In genomic region chr11:118530313-118530712, GRCm38 (mm10) we compare ENCODE assay signal across 27 mouse cellular contexts. TPM values are rescaled to one million over a fixed set of nuclear protein-coding genes. Genes with fewer than 3 reads are reported as not detected.
DNase-seq lines count a peak whose midpoint lies in the region; ATAC-seq and TF ChIP-seq lines count a peak whose summit lies in the region.
"Had no signal": no experiment of that assay in that cellular context is flagged by ENCODE, and none has a peak within 500 bp of the region (broad histone marks: within the 10 kb centered on the region; RNA-seq: fewer than 3 reads in every experiment).

No protein-coding gene starts in this region.

- no peak overlapping the region for H3K4me3 ChIP-seq in hindbrain, embryonic 14.5 days (replicated peaks; ENCODE audit: low read length)
- no peak overlapping the region for H3K4me3 ChIP-seq in hindbrain, embryonic 12.5 days
- no peak overlapping the region for H3K4me3 ChIP-seq in forebrain, embryonic 14.5 days (ENCODE audit: low read depth, low read length)
- H3K4me3 ChIP-seq in neural tube, embryonic 14.5 days (ENCODE audit: low read depth, low read length), result no peak overlapping the region
- no peak overlapping the region for H3K4me3 ChIP-seq in limb, embryonic 10.5 days
- H3K4me3 ChIP-seq: erythroblast, embryonic 14.5 days; heart, embryonic 10.5 days; heart, embryonic 15.5 days had no signal

- H3K4me1 ChIP-seq in hindbrain, embryonic 14.5 days (replicated peaks; ENCODE audit: control insufficient read depth, insufficient read depth, low read length), result peaks cover 45% of the 10 kb centered on the region
- H3K4me1 ChIP-seq in hindbrain, embryonic 12.5 days, result peaks cover 34% of the 10 kb centered on the region
- H3K4me1 ChIP-seq in forebrain, embryonic 14.5 days (ENCODE audit: control insufficient read depth, insufficient read depth, low read length), result peaks cover 10% of the 10 kb centered on the region; the same call in 1 of the 2 replicates
- H3K4me1 ChIP-seq in neural tube, embryonic 14.5 days (ENCODE audit: control insufficient read depth, insufficient read depth, low read length), result peaks cover 34% of the 10 kb centered on the region
- peaks cover 39% of the 10 kb centered on the region for H3K4me1 ChIP-seq in limb, embryonic 10.5 days

- no peak for TF ChIP-seq POLR2A in brain, embryonic 14.5 days (IDR thresholded peaks at IDR 0.05; ENCODE audit: borderline replicate concordance, extremely low read depth, insufficient read depth, insufficient read length, poor library complexity, severe bottlenecking)

- H3K9ac ChIP-seq in hindbrain, embryonic 14.5 days, result no peak overlapping the region
- H3K9ac ChIP-seq in hindbrain, embryonic 12.5 days, result no peak overlapping the region
- H3K9ac ChIP-seq in forebrain, embryonic 14.5 days (ENCODE audit: low read length), result no peak overlapping the region; the same call in 1 of the 2 replicates
- H3K9ac ChIP-seq in neural tube, embryonic 14.5 days (replicated peaks; ENCODE audit: low read depth, low read length), result no peak overlapping the region
- H3K9ac ChIP-seq: heart, embryonic 15.5 days; liver, embryonic 14.5 days had no signal

- H3K27me3 ChIP-seq in hindbrain, embryonic 14.5 days (ENCODE audit: control insufficient read depth, insufficient read depth, low read length), result no peaks in the 10 kb centered on the region
- H3K27me3 ChIP-seq in hindbrain, embryonic 12.5 days, result peaks cover 4% of the 10 kb centered on the region; the same call in 1 of the 2 replicates
- H3K27me3 ChIP-seq in forebrain, embryonic 14.5 days (replicated peaks; ENCODE audit: control insufficient read depth, insufficient read depth, low read length), result no peaks in the 10 kb centered on the region
- no peaks in the 10 kb centered on the region for H3K27me3 ChIP-seq in neural tube, embryonic 14.5 days (ENCODE audit: control insufficient read depth, insufficient read depth, low read length)
- peaks cover 4% of the 10 kb centered on the region; the same call in 1 of the 2 replicates for H3K27me3 ChIP-seq in limb, embryonic 10.5 days (ENCODE audit: low read depth, poor library complexity, severe bottlenecking)

- TF ChIP-seq CTCF in brain, embryonic 14.5 days (IDR thresholded peaks at IDR 0.05; ENCODE audit: borderline replicate concordance, extremely low read depth, insufficient read depth, insufficient read length), result no peak

- ATAC-seq in hindbrain, embryonic 14.5 days (ENCODE audit: low FRiP score), result no peak
- no peak for ATAC-seq in hindbrain, embryonic 12.5 days (ENCODE audit: low FRiP score)
- ATAC-seq in forebrain, embryonic 14.5 days, result no peak
- no peak for ATAC-seq in neural tube, embryonic 14.5 days (ENCODE audit: low read depth)
- ATAC-seq: CD4-positive, CD25-positive, alpha-beta regulatory T cell, adult 4 months; intestine, postnatal 0 days; midbrain, embryonic 16.5 days had no signal

- no peaks in the 10 kb centered on the region for H3K36me3 ChIP-seq in hindbrain, embryonic 14.5 days (replicated peaks; ENCODE audit: control insufficient read depth, insufficient read depth)
- H3K36me3 ChIP-seq in hindbrain, embryonic 12.5 days, result no peaks in the 10 kb centered on the region
- H3K36me3 ChIP-seq in forebrain, embryonic 14.5 days (ENCODE audit: control insufficient read depth, insufficient read depth, low read length), result no peaks in the 10 kb centered on the region
- H3K36me3 ChIP-seq in neural tube, embryonic 14.5 days (ENCODE audit: control insufficient read depth, insufficient read depth, low read length), result no peaks in the 10 kb centered on the region
- H3K36me3 ChIP-seq in limb, embryonic 10.5 days, result no peaks in the 10 kb centered on the region
- H3K36me3 ChIP-seq: heart, embryonic 10.5 days; heart, embryonic 15.5 days had no signal

- DNase-seq in hindbrain, embryonic 14.5 days (ENCODE audit: low spot score), result no peak
- DNase-seq in brain, embryonic 14.5 days (ENCODE audit: low read depth), result peak; percentile 55
- peak; percentile 39 for DNase-seq in forebrain, embryonic 14.5 days (ENCODE audit: low spot score)
- no peak for DNase-seq in limb, embryonic 10.5 days (ENCODE audit: low spot score)
- DNase-seq in cerebellum, postnatal 36 days, result no peak
- DNase-seq: adrenal gland, postnatal 14 days; cerebellum, adult 11-12 months; cerebellum, adult 9-11 months; gastrocnemius, postnatal 25 days; heart, adult 11 months; kidney, adult 9 months; kidney, postnatal 10 days; layer of hippocampus, adult 9-11 months; liver; lung, adult 2 months; lung, postnatal 10 days; right cerebral cortex, postnatal 4 days had no signal

- peak overlapping the region; percentile 64 for H3K27ac ChIP-seq in hindbrain, embryonic 14.5 days
- H3K27ac ChIP-seq in hindbrain, embryonic 12.5 days, result no peak overlapping the region; the same call in 1 of the 2 replicates
- no peak overlapping the region for H3K27ac ChIP-seq in forebrain, embryonic 14.5 days (ENCODE audit: low read depth, low read length)
- peak overlapping the region; percentile 57 for H3K27ac ChIP-seq in neural tube, embryonic 14.5 days (ENCODE audit: low read depth, low read length)
- H3K27ac ChIP-seq in limb, embryonic 10.5 days, result no peak overlapping the region
- H3K27ac ChIP-seq: heart, embryonic 10.5 days; heart, embryonic 15.5 days; liver, embryonic 14.5 days; macrophage had no signal

- no peak overlapping the region for H3K4me2 ChIP-seq in hindbrain, embryonic 14.5 days (replicated peaks)
- no peak overlapping the region for H3K4me2 ChIP-seq in hindbrain, embryonic 12.5 days (replicated peaks)
- no peak overlapping the region for H3K4me2 ChIP-seq in forebrain, embryonic 14.5 days (ENCODE audit: low read length)
- no peak overlapping the region for H3K4me2 ChIP-seq in neural tube, embryonic 14.5 days (ENCODE audit: low read depth, low read length)
- H3K4me2 ChIP-seq: heart, embryonic 15.5 days had no signal

- H3K9me3 ChIP-seq in hindbrain, embryonic 14.5 days (ENCODE audit: control insufficient read depth, low read length), result no peaks in the 10 kb centered on the region
- no peaks in the 10 kb centered on the region for H3K9me3 ChIP-seq in hindbrain, embryonic 12.5 days (replicated peaks)
- no peaks in the 10 kb centered on the region for H3K9me3 ChIP-seq in forebrain, embryonic 14.5 days (replicated peaks; ENCODE audit: control insufficient read depth, low read length)
- no peaks in the 10 kb centered on the region for H3K9me3 ChIP-seq in neural tube, embryonic 14.5 days (ENCODE audit: control insufficient read depth, low read length)
- H3K9me3 ChIP-seq in limb, embryonic 10.5 days (replicated peaks), result no peaks in the 10 kb centered on the region
- H3K9me3 ChIP-seq: heart, embryonic 10.5 days; heart, embryonic 15.5 days had no signal

- 64% methylated on average over 8 of the region's 8 CpGs for WGBS in hindbrain, embryonic 14.5 days
- 76% methylated on average over 8 of the region's 8 CpGs for WGBS in hindbrain, embryonic 12.5 days
- WGBS in forebrain, embryonic 14.5 days, result 36% methylated on average over 8 of the region's 8 CpGs
- 62% methylated on average over 8 of the region's 8 CpGs for WGBS in neural tube, embryonic 14.5 days
- WGBS in limb, embryonic 10.5 days, result 75% methylated on average over 8 of the region's 8 CpGs

RNA-seq across cellular contexts. Expression of gene Engase, which starts 53.7 kb away (rescaled TPM):
- polyA plus RNA-seq in hindbrain, embryonic 14.5 days (2014; fragmentation: Nextera tagmentation; extraction: Ambion mirVana), result 5.0 and 7.4 TPM in 2 replicates
- 7.1 and 7.2 TPM in 2 replicates for polyA plus RNA-seq in hindbrain, embryonic 12.5 days (2016; fragmentation: Nextera tagmentation; extraction: Ambion mirVana)
- polyA plus RNA-seq in brain, embryonic 14.5 days (2012; rRNA removed), result 7.4 and 8.1 TPM in 2 replicates
- polyA plus RNA-seq in forebrain, embryonic 14.5 days (2014; fragmentation: Nextera tagmentation; extraction: Ambion mirVana), result 3.9 and 4.9 TPM in 2 replicates
- 5.9 and 6.0 TPM in 2 replicates for polyA plus RNA-seq in neural tube, embryonic 14.5 days (2014; fragmentation: Nextera tagmentation; extraction: Ambion mirVana)
- 7.1 and 8.8 TPM in 2 replicates for polyA plus RNA-seq in limb, embryonic 10.5 days (2016; fragmentation: Nextera tagmentation; extraction: Ambion mirVana)

Comparison
In these comparisons a context has a peak if more than half of its experiments do, and no peak if none do; other contexts are left out.
1. H3K27ac ChIP-seq: peak in hindbrain, embryonic 14.5 days (single experiment) and neural tube, embryonic 14.5 days (single experiment); none in hindbrain, embryonic 12.5 days (single experiment), forebrain, embryonic 14.5 days (single experiment) and limb, embryonic 10.5 days (single experiment).
2. DNase-seq: peak in brain, embryonic 14.5 days (single experiment) and forebrain, embryonic 14.5 days (single experiment); none in hindbrain, embryonic 14.5 days (single experiment), limb, embryonic 10.5 days (single experiment) and cerebellum, postnatal 36 days (0 of 2).